Mouse (Mus musculus) cortical plate, adult 2 months (tissue): ENCODE data around the gene Sumo2. TPM values are rescaled to one million over a fixed set of nuclear protein-coding genes. Genes with fewer than 3 reads are reported as not detected.

Experiments used
- H3K27ac ChIP-seq: fragments of 200-500 bp; 2 replicates; pipeline ENCODE4 v1.5.1; 2012; ENCODE audit warnings: low read length, control low read depth, inconsistent platforms; ENCODE audit not compliant: insufficient read depth
- H3K4me1 ChIP-seq: fragments of 200-500 bp; 2 replicates; pipeline ENCODE4 v1.6.1; 2011; ENCODE audit warnings: low read length; ENCODE audit not compliant: control insufficient read depth, insufficient read depth
- H3K4me3 ChIP-seq: fragments of 200-500 bp; 2 replicates; pipeline ENCODE4 v1.5.1; 2011; ENCODE audit warnings: mild to moderate bottlenecking, low read length, control low read depth; ENCODE audit not compliant: insufficient read depth
- CTCF ChIP-seq: fragments of 200-500 bp; IDR thresholded peaks from 2 replicates; pipeline ENCODE4 v1.5.1; 2011; ENCODE audit warnings: mild to moderate bottlenecking, control low read depth, low read length; ENCODE audit not compliant: insufficient read depth; ENCODE audit errors: extremely low read depth
- POLR2A ChIP-seq: fragments of 200-500 bp; IDR thresholded peaks from 2 replicates; pipeline ENCODE4 v1.6.1; 2011; ENCODE audit warnings: mild to moderate bottlenecking, low read length, control low read depth; ENCODE audit not compliant: insufficient read depth; ENCODE audit errors: extremely low read depth
- polyA plus RNA-seq: library from polyadenylated mRNA; depleted of rRNA; stranded (reverse); fragments of >200 nt; gene quantifications from 2 replicates; pipeline ENCODE4 v1.2.3, GENCODE M21; 2012; rRNA removed

Gene Sumo2
- polyA plus RNA-seq, 1 experiment = 329 TPM

- TF ChIP-seq POLR2A (no peak; the same call in 1 of the 2 replicates), CTCF (peak; percentile 99)
- H3K27ac ChIP-seq = peak overlapping the region; percentile 50
These were observed 62.3 kb downstream of the Sumo2 start for GRCm38 (mm10) chr11:115473626-115474275.

More at GRCm38 (mm10) chr11:115473626-115474275, 62.3 kb downstream of the Sumo2 start:
- H3K4me1 ChIP-seq = peaks cover 8% of the 10 kb centered on the region
- no peak overlapping the region for H3K4me3 ChIP-seq

Other genes starting within 250 kb of the Sumo2 start
- 14.0 and 15.3 TPM in 2 replicates for gene Fads6, start 238.6 kb downstream of the Sumo2 start, polyA plus RNA-seq
- gene Otop2, start 229.1 kb downstream of the Sumo2 start, polyA plus RNA-seq = 2.2 and 3.4 TPM in 2 replicates
- gene Ush1g, start 214.2 kb downstream of the Sumo2 start, polyA plus RNA-seq = 0.40 and 0.44 TPM in 2 replicates
- gene Otop3, start 201.5 kb downstream of the Sumo2 start, polyA plus RNA-seq = 0.06 TPM in 1 of 2 replicates, not detected in the other
- gene Hid1, start 168.5 kb downstream of the Sumo2 start, polyA plus RNA-seq = 102 and 103 TPM in 2 replicates
- gene Cdr2l, start 154.4 kb downstream of the Sumo2 start, polyA plus RNA-seq = 20.6 and 21.5 TPM in 2 replicates
- gene Mrpl58, start 132.5 kb downstream of the Sumo2 start, polyA plus RNA-seq = 121 and 124 TPM in 2 replicates
- gene Atp5h, start 116.3 kb downstream of the Sumo2 start, polyA plus RNA-seq = 720 and 722 TPM in 2 replicates
- gene Kctd2, start 116.1 kb downstream of the Sumo2 start, polyA plus RNA-seq = 75.0 and 81.1 TPM in 2 replicates
- not detected in 2 replicates for gene Trim80, start 95.7 kb downstream of the Sumo2 start, polyA plus RNA-seq
- not detected in 2 replicates for gene Slc16a5, start 73.8 kb downstream of the Sumo2 start, polyA plus RNA-seq
- 8.7 and 11.7 TPM in 2 replicates for gene Armc7, start 60.6 kb downstream of the Sumo2 start, polyA plus RNA-seq
- 85.5 and 85.8 TPM in 2 replicates for gene Nt5c, start 44.4 kb downstream of the Sumo2 start, polyA plus RNA-seq
- gene Jpt1, start 21.9 kb downstream of the Sumo2 start, polyA plus RNA-seq = 206 and 211 TPM in 2 replicates
- gene Nup85, start 28.2 kb upstream of the Sumo2 start, polyA plus RNA-seq = 70.6 and 70.8 TPM in 2 replicates
- gene Mrps7, start 67.6 kb upstream of the Sumo2 start, polyA plus RNA-seq = 46.6 and 50.5 TPM in 2 replicates
- 55.4 and 56.5 TPM in 2 replicates for gene Gga3, start 67.8 kb upstream of the Sumo2 start, polyA plus RNA-seq
- gene Mif4gd, start 76.7 kb upstream of the Sumo2 start, polyA plus RNA-seq = 37.2 and 39.7 TPM in 2 replicates
- 88.3 and 91.8 TPM in 2 replicates for gene Slc25a19, start 92.0 kb upstream of the Sumo2 start, polyA plus RNA-seq
- 106 and 110 TPM in 2 replicates for gene Grb2, start 172.3 kb upstream of the Sumo2 start, polyA plus RNA-seq
- gene Tmem94, start 229.2 kb upstream of the Sumo2 start, polyA plus RNA-seq = 44.8 and 45.7 TPM in 2 replicates